Mouse (Mus musculus) hindbrain, embryonic 12.5 days (tissue): ENCODE data around the gene Rps12-ps3. TPM values are rescaled to one million over a fixed set of nuclear protein-coding genes. Genes with fewer than 3 reads are reported as not detected.

Experiments
- ATAC-seq: fragments of 200-750 bp; cut with Nextera tagmentation; 2 replicates; pipeline ENCODE4 v1.8.0; 2017; ENCODE audit warnings: moderate TSS enrichment; ENCODE audit not compliant: low FRiP score
- H3K27ac ChIP-seq: fragments of 300-500 bp; sonication (generic); 2 replicates; pipeline ENCODE4 v1.5.1; 2016; ENCODE audit warnings: mild to moderate bottlenecking
- H3K27me3 ChIP-seq: fragments of 300-500 bp; sonication (generic); 2 replicates; pipeline ENCODE4 v1.6.1; 2016; ENCODE audit warnings: mild to moderate bottlenecking
- H3K36me3 ChIP-seq: fragments of 300-500 bp; sonication (generic); 2 replicates; pipeline ENCODE4 v1.6.1; 2016; ENCODE audit warnings: mild to moderate bottlenecking
- H3K4me1 ChIP-seq: fragments of 300-500 bp; sonication (generic); 2 replicates; pipeline ENCODE4 v1.6.1; 2016
- H3K4me2 ChIP-seq: fragments of 300-500 bp; sonication (generic); replicated peaks from 2 replicates; pipeline ENCODE4 v1.6.1; 2016; ENCODE audit warnings: mild to moderate bottlenecking
- H3K4me3 ChIP-seq: fragments of 300-500 bp; sonication (generic); 2 replicates; pipeline ENCODE4 v1.5.1; 2016; ENCODE audit warnings: mild to moderate bottlenecking
- H3K9ac ChIP-seq: fragments of 300-500 bp; sonication (generic); 2 replicates; pipeline ENCODE4 v1.6.1; 2016; ENCODE audit warnings: mild to moderate bottlenecking, moderate library complexity
- H3K9me3 ChIP-seq: fragments of 300-500 bp; sonication (generic); replicated peaks from 2 replicates; pipeline ENCODE4 v1.6.1; 2016; ENCODE audit warnings: mild to moderate bottlenecking
- WGBS: fragments of 180-500 bp; shearing (Covaris S2); methylation state at CpG from one replicate; pipeline ENCODE4 v1.1.7; 2016; 5-methylcytosine and 5-hydroxymethylcytosine counted together
- polyA plus RNA-seq: library from polyadenylated mRNA; unstranded; fragments of >200 nt; fragmentation: Nextera tagmentation; extraction: Ambion mirVana; gene quantifications from 2 replicates; pipeline ENCODE4 v1.2.1, GENCODE M21; 2016

Gene Rps12-ps3
- 7.2 TPM in 1 of 2 replicates, not detected in the other for polyA plus RNA-seq

DNA sequence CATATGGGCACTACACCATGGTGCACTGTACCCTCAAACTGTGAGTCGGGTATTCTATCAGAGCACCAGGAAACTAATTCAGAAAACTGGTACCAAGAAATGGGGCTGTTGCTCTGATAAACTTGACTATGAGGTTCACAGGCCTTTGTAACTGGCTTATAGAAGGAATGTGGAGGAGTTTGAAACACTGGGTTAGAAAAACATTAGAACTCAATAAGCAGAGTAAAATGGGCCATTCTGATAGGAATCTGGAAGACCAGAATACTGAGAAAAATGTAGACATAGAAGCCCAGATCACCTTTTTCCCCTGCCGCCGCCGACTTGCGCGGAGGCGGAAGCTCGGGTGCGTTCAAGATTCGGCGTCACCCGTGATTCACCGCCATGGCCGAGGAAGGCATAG is at the start of gene Rps12-ps3:
Rps12-ps3 (plus strand) TSS at position 301 of the 400 bp plus-strand sequence.
- Histone ChIP-seq H3K36me3 (peaks cover 7% of the 10 kb centered on the region; the same call in 1 of the 2 replicates), H3K4me3 (no peak within 1 kb of the TSS), H3K9ac (no peak within 1 kb of the TSS), H3K4me2 (no peak within 1 kb of the TSS), H3K27ac (no peak within 1 kb of the TSS), H3K27me3 (no peaks in the 10 kb centered on the region), H3K4me1 (no peaks in the 10 kb centered on the region), H3K9me3 (no peaks in the 10 kb centered on the region)
- ATAC-seq = no peak
- WGBS = 98% methylated on average over 10 of the region's 14 CpGs

DNA sequence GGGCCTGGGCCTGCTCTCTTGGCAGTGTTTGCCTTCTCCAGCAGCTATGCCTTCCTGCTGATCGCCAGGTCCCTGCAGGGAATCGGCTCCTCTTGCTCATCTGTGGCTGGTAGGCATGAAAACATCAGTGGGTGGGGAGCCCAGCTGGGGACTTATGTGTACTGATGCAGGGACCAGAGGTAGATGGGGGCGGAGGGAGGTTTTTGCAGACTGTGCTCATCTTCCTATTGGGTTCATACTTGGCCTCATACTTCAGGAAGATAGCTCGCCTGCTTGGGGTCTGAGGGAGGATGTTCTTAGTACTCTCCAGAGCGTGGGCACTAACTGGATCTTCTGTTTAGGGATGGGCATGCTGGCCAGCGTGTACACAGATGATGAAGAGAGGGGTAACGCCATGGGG is 48.9 kb upstream of the Rps12-ps3 start:
- Histone ChIP-seq H3K4me1 (peaks cover 5% of the 10 kb centered on the region; the same call in 1 of the 2 replicates), H3K27ac (no peak overlapping the region), H3K4me3 (no peak overlapping the region), H3K9ac (no peak overlapping the region), H3K27me3 (no peaks in the 10 kb centered on the region), H3K9me3 (no peaks in the 10 kb centered on the region), H3K36me3 (no peaks in the 10 kb centered on the region), H3K4me2 (no peak overlapping the region)
- WGBS = 89% methylated on average over 7 of the region's 7 CpGs
- no peak for ATAC-seq

GRCm38 (mm10) chr19:59276354-59276753 is 45.7 kb upstream of the Rps12-ps3 start:
- no peak overlapping the region for H3K4me3 ChIP-seq
- H3K9ac ChIP-seq = no peak overlapping the region
- H3K4me1 ChIP-seq = peaks cover 5% of the 10 kb centered on the region; the same call in 1 of the 2 replicates
- no peaks in the 10 kb centered on the region for H3K27me3 ChIP-seq
- no peak overlapping the region for H3K27ac ChIP-seq
- 78% methylated on average over 7 of the region's 7 CpGs for WGBS
- H3K4me2 ChIP-seq = no peak overlapping the region
- no peak for ATAC-seq
- no peaks in the 10 kb centered on the region for H3K36me3 ChIP-seq
- H3K9me3 ChIP-seq = no peaks in the 10 kb centered on the region

- no peak for ATAC-seq
- H3K9me3 ChIP-seq = no peaks in the 10 kb centered on the region
- peaks cover 5% of the 10 kb centered on the region; the same call in 1 of the 2 replicates for H3K4me1 ChIP-seq
- no peaks in the 10 kb centered on the region for H3K36me3 ChIP-seq
- H3K9ac ChIP-seq = no peak overlapping the region
- H3K27ac ChIP-seq = no peak overlapping the region
- H3K27me3 ChIP-seq = no peaks in the 10 kb centered on the region
- H3K4me2 ChIP-seq = no peak overlapping the region
- no peak overlapping the region for H3K4me3 ChIP-seq
Observed at GRCm38 (mm10) chr19:59280841-59281240, 41.2 kb upstream of the Rps12-ps3 start.

DNA sequence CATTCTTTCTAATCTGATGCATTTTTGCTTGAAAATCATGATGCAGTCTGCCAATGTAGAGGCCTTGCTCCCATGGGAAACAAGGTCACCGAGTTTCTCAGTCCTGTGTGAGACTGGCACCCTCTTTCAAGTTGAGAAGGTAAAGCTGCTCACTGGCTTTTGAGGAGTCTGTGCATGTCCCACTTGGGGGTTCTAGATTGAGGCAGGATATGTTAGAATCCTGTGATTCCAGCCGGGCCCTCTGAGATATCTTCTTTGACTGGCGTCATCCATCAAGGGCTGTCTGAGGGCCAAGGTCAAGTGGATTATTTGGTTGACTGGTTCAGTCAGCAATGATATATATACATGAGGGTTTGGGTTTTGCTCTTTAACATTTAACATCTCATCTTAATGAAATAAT is 40.1 kb upstream of the Rps12-ps3 start:
- Histone ChIP-seq H3K36me3 (no peaks in the 10 kb centered on the region), H3K9ac (no peak overlapping the region), H3K4me1 (no peaks in the 10 kb centered on the region; the same call in 1 of the 2 replicates), H3K27ac (no peak overlapping the region), H3K4me2 (no peak overlapping the region), H3K9me3 (no peaks in the 10 kb centered on the region), H3K4me3 (no peak overlapping the region), H3K27me3 (no peaks in the 10 kb centered on the region)
- no peak for ATAC-seq
- WGBS = 74% methylated on average over 3 of the region's 3 CpGs

DNA sequence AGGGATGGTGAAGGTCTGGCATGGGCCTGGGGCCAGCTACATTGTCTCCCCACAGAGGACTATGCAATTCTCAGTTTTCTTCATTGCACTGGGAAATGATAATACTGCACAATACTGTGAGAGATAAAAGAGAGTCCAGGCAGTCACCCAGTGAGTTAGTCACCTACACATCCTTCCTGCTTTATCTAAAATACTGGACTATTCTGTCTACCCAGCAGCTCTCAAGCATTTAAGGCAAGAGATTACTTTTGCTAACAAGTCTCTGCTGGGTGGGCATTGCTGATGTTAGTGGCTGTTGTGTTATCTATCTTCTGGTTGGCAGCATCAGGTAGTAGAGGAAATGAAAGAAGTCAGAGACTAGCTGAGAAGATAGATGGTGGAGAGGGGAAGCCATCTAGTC is 33.0 kb upstream of the Rps12-ps3 start:
- Histone ChIP-seq H3K4me3 (no peak overlapping the region), H3K27ac (no peak overlapping the region), H3K4me1 (no peaks in the 10 kb centered on the region), H3K9me3 (no peaks in the 10 kb centered on the region), H3K9ac (no peak overlapping the region), H3K36me3 (no peaks in the 10 kb centered on the region), H3K27me3 (no peaks in the 10 kb centered on the region), H3K4me2 (no peak overlapping the region)
- no peak for ATAC-seq

GRCm38 (mm10) chr19:59289811-59290210 is 32.3 kb upstream of the Rps12-ps3 start:
- 90% methylated on average over 6 of the region's 6 CpGs for WGBS
- Histone ChIP-seq H3K4me2 (no peak overlapping the region), H3K4me3 (no peak overlapping the region), H3K27ac (no peak overlapping the region), H3K36me3 (no peaks in the 10 kb centered on the region), H3K4me1 (no peaks in the 10 kb centered on the region), H3K9ac (no peak overlapping the region), H3K9me3 (no peaks in the 10 kb centered on the region), H3K27me3 (no peaks in the 10 kb centered on the region)
- ATAC-seq = no peak

GRCm38 (mm10) chr19:59292183-59292839 is 29.8 kb upstream of the Rps12-ps3 start:
- no peak for ATAC-seq
- Histone ChIP-seq H3K4me3 (no peak overlapping the region), H3K9ac (no peak overlapping the region), H3K27me3 (no peaks in the 10 kb centered on the region), H3K4me2 (no peak overlapping the region), H3K36me3 (no peaks in the 10 kb centered on the region), H3K27ac (no peak overlapping the region), H3K4me1 (no peaks in the 10 kb centered on the region), H3K9me3 (no peaks in the 10 kb centered on the region)
- WGBS = 91% methylated on average over 5 of the region's 5 CpGs

DNA sequence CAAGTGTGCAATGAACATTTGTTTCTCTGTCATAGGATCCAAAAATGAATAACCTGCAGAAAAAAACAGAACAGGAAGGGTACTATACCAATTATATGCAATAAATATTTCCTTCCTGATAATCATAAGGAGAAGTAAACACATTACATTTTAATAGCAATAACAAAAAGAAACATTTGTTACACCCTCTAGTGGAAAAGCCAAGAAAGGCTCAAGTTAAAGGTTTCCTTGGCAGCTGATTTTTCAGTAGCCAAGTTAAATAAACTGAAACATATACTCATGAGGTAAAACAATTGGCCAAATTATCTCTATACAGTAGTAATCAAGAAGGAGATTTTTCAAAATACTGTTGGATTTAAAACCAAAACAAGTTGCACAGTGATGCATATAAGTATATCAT is 6.8 kb upstream of the Rps12-ps3 start:
- Histone ChIP-seq H3K4me1 (no peaks in the 10 kb centered on the region), H3K9me3 (no peaks in the 10 kb centered on the region), H3K4me3 (no peak overlapping the region), H3K36me3 (no peaks in the 10 kb centered on the region), H3K9ac (no peak overlapping the region), H3K27me3 (no peaks in the 10 kb centered on the region), H3K4me2 (no peak overlapping the region), H3K27ac (no peak overlapping the region)
- no peak for ATAC-seq

GRCm38 (mm10) chr19:59316571-59316970 is 5.5 kb upstream of the Rps12-ps3 start:
- no peaks in the 10 kb centered on the region for H3K27me3 ChIP-seq
- no peaks in the 10 kb centered on the region for H3K36me3 ChIP-seq
- H3K27ac ChIP-seq = no peak overlapping the region
- H3K9ac ChIP-seq = no peak overlapping the region
- ATAC-seq = no peak
- H3K9me3 ChIP-seq = no peaks in the 10 kb centered on the region
- no peaks in the 10 kb centered on the region for H3K4me1 ChIP-seq
- no peak overlapping the region for H3K4me3 ChIP-seq
- H3K4me2 ChIP-seq = no peak overlapping the region

DNA sequence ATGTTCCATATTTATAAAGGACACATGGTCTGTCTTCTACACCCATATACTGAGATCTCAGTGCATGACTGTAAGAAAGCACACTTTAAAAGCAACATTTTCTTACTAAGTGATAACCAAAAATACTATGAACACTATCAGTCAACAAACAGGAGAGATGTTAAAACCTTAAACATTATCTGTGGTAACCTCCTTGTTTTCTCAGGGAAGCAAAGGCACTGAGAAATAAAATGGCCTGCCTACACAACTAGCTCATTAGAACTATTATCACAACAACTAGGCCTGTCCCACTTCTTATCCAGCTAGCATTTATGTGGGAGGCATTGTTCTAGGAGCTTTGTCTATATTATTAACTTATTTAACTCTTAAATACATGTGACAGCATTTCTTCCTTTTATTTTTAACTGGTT is 8.7 kb downstream of the Rps12-ps3 start:
- H3K9ac ChIP-seq = no peak overlapping the region
- peaks cover 6% of the 10 kb centered on the region; the same call in 1 of the 2 replicates for H3K36me3 ChIP-seq
- H3K4me3 ChIP-seq = no peak overlapping the region
- H3K4me1 ChIP-seq = no peaks in the 10 kb centered on the region
- ATAC-seq = no peak
- no peaks in the 10 kb centered on the region for H3K27me3 ChIP-seq
- no peak overlapping the region for H3K27ac ChIP-seq
- H3K9me3 ChIP-seq = no peaks in the 10 kb centered on the region
- no peak overlapping the region for H3K4me2 ChIP-seq

DNA sequence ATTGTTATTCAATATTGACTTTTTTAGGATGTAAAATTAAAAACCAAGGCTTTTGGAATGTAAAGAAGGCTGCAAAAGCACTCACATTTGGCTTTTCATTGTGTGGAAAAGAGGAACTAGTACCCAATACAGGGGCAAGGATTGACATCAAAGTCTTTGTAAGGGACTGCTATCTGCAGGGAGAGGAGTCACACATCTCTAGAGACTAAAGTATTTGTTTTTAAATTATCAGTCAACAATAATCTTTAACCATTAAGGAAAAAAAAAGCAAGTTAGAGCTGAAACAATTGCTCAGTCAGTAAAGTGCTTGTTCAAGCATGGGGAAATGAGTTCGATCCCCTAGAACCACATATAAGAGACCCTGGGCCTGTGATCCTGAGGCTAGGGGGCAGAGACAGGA is 14.6 kb downstream of the Rps12-ps3 start:
- no peaks in the 10 kb centered on the region for H3K27me3 ChIP-seq
- no peak overlapping the region for H3K4me2 ChIP-seq
- H3K4me1 ChIP-seq = peaks cover 7% of the 10 kb centered on the region
- H3K9me3 ChIP-seq = no peaks in the 10 kb centered on the region
- H3K9ac ChIP-seq = no peak overlapping the region
- WGBS = 95% methylated on average over 1 of the region's 1 CpGs
- H3K36me3 ChIP-seq = no peaks in the 10 kb centered on the region
- ATAC-seq = no peak
- H3K27ac ChIP-seq = no peak overlapping the region
- H3K4me3 ChIP-seq = no peak overlapping the region

- Histone ChIP-seq H3K27me3 (no peaks in the 10 kb centered on the region), H3K36me3 (no peaks in the 10 kb centered on the region), H3K4me2 (no peak overlapping the region), H3K27ac (no peak overlapping the region), H3K9ac (no peak overlapping the region), H3K4me3 (no peak overlapping the region), H3K4me1 (peaks cover 13% of the 10 kb centered on the region), H3K9me3 (no peaks in the 10 kb centered on the region)
- 91% methylated on average over 3 of the region's 3 CpGs for whole genome bisulfite sequencing
- ATAC-seq = no peak
Observed at GRCm38 (mm10) chr19:59337872-59338681, 16.0 kb downstream of the Rps12-ps3 start.
